Mouse (Mus musculus) T-cell, adult 2 months (primary cell): ENCODE measurements around the gene Gpr88.
"Not testable (repeated sequence)": the region's sequence is repeated elsewhere in the genome, so short reads cannot be mapped to it uniquely, and the experiment has no call there.

Source experiments
- DNase-seq: peaks from one replicate; pipeline ENCODE4 v3.0.0; 2022; ENCODE audit warnings: low spot score

Gene Gpr88

DNA sequence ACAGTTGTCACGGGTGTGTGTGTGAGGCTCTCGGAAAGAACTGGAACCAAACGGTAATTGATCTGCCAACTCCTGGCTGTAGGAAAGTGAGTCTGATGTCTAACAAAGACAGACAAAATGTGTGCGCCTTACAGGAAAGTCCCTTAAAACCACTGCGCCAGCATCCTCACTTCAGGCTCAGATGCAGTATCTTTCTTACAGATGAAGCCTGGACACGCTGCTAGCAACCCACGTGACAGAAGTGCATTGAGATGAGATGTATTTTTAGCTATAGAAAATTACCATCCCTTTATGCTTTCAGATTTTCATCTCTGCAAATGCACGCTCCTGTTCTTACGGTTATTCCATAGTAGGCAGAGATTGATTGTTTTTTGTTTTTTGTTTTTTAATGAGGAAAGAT is 10.6 kb downstream of the Gpr88 start:
- no peak for DNase-seq

DNA sequence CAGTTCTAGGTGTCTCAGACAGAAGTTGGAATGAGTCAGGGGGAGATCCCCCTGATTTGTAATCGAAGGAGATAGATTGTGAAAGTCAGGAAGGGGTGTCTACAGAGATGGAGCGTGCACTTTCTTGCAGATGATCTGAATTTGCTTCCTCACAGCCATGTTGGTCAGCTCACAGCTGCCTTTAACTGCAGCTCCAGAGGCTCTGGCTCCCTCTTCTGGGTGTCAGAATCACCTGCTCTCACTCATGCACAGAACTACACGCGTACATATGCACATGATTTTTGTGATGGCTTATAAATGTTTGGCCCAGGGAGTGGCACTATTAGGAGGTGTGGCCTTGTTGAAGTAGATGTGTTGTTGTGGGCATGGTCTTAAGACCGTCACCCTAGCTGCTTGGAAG is 15.8 kb downstream of the Gpr88 start:
- no peak for DNase-seq

DNA sequence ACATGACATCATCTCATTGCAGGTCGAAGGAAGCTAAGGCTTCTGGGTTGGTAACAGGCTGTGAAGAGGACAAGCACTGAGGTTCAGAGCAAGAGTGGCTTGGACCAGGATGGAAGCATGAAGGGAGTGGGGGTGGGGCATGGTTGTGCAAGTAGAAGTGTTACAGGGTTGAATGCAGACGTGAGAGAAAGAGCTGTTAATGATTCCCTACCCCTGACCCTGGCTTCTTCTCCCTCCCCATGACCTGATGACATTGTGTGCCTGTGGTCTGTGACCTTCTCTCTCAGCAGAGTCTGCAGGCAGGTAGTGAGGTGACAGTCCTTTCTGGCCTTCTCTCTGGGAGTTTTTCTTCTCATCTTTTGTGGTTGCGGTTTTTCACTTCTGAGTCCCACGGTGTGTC is 16.4 kb downstream of the Gpr88 start:
- DNase-seq = no peak

DNA sequence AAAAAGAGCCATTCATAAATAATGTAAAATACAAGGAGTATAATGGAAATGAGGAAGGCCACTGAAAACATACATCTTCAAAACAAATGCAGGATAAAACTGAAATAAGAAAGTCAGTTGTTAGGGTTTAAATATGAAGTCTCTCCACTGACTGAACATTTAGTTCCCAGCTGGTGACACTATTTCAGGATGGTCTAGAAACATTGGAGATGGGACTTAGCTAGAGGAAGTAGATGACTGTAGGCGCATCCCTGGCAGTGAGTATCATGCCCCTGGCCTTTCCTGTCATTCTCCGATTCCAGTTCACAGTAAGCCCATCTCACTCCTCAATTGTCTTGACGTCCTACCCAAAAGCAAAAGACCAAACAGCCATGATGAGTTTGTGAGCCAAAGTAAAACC is 19.8 kb downstream of the Gpr88 start:
- no peak for DNase-seq

DNA sequence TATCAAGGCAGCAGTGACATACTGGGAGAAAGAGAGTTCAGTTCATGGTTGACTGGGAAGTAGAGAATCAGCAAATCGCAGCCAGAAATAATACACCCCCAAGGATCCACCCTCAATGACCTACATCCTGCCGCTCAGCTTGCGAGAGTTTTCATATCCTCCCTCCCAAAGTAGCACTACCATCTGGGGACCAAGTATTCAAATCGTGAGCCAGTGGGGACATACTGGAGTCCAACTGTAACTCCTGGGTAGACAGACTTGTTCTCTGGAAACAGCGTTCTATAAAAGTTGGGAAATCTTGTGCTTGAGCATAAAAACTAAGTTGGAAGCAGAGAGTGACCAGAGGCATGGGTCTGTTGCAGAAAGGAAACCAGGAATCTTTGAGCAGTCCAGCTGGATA is 20.5 kb downstream of the Gpr88 start:
- no peak for DNase-seq

DNA sequence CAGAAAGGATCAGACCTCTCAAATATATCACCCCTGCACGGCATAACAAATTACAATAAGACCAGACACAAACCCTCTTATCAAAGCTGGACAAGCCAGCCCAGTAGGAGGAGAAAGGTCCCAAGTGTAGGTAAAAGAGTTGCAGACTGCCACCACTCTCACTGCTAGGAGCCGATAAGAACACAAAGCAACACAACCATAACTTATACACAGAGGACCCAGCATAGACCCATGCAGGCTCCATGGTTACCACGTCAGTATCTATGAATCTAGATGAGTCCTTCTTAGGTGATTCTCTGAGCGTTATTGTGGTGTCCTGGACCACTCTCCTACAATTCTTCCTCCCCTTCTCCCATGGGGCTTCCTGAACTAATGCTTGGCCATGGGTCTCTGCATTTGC is 24.0 kb downstream of the Gpr88 start:
- DNase-seq = no peak

DNA sequence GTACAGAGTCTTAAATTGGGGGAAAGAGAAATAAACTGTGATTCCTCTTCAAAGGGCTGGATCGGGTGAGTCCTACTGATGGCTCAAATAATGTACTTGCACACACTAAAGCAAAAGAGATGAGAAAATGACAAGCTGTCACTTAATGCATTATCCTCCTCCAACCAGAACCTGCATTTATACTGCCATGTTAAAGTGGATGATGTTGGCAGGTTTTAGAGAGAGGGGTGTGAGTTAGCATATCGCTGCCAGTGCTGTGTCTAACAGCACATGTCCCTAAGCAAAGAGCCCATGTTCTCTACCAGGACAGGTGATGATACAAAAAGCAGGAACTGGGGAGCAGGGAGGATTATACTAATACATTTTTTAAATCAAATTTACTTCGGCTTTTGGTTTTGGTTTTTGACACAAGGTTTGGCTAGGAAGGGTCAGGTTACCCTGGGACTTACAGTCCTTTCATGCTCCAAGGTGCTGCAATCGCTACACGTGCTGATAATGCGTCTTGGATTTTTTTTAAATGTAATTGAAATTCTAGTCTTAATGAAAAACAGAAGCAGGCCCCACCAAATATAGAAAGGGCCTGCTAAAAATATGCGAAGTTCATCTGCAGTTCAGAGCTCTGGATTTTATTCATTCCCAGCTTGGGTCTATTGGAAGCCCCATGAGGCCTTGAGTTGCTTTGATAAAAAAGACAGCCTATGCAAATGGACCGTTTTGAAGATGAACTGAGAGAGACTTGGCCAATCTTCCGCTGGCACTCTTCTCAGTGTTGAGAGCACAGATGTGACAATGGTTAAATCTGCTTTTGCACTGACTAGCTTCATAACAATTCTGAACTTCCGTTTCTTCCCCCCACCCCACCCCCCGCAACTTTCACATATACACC is 24.7 kb downstream of the Gpr88 start:
- no peak for DNase-seq

DNA sequence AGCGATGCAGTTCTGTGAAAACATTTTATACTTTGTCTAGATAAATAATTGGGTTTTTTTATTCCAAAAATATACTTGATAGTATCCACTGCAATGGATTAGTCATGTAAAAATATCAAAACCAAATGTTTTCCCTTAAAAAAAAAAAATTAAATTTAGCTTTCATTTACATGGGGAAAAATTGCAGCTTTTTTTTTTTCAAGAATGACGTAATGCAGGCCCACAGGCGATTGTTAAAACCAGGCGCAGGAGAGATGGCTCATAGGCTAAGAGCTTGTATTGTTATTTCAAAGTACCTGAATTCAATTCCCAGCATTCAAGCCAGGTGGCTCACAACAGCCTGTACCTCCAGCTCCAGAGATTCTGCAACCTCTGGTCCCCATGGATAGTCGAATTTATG is 25.9 kb downstream of the Gpr88 start:
- DNase-seq = no peak

DNA sequence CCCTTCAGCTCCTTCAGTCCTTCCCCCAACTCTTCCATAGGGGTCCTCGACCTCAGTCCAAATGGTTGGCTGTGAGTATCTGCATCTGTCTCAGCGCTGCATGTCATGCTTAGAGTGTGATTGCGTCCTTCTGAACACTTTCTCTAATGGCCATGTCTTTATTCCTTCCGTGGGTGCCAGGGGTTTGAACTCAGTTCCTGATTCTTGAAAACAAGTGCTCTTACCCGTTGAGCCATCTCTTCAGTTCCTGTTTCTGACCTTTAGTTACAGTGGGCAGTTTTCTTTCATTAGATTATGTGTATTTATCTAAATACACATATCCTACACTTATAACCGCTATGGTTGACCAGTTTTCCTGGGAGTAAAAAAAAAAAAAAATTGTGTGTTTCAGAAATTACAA is 26.4 kb downstream of the Gpr88 start:
- DNase-seq = no peak

DNA sequence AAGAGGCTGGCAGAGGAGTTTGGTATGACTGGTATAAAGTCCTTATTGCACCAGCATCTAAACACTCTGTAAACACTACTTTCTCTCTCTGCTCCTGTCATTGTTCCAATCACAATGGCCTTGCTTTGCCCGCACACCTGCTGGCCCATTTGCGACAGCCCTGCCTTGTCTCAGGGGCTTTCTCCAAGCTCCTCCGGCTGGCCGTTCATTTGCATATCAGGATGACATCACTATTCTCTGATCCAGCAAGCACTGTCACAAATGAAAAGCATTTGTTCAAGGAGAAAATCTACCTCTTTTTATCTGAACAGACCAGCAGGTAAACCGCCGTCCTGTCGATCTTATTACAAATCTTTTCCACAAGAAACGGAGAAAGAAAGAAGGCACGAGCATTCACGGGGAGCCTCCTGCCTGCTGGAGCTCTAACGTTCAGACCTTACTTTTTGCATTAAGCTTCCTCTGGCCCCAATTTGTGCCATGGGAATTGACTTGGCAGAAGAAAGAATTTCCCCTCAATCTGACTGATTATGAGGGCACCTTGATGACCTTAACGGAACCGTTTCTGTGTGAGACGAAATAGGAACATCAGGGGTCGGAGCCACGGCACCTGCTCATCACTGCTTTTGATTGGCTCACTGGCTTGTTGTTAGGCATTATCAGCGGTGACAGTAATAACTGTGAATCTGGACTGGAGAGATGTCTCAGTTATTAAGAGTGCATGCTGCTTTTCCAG is 30.6 kb downstream of the Gpr88 start:
- DNase-seq = no peak

DNA sequence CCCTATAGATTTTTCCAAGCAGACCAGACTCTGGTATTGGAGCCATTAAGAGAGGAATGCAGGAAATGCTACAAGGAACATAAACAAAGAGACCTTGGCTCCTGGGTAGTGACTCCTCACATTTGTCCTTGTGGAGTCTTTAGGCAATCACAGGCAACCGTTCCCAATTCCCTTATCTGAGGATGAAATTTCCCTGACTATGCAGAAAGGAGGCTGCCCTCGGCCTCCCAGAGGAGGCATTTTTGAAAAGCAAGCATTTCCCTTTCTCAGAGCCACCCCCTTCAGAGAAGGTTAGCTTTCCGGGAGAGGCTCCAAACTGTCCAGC is 31.7 kb downstream of the Gpr88 start:
- DNase-seq = no peak

DNA sequence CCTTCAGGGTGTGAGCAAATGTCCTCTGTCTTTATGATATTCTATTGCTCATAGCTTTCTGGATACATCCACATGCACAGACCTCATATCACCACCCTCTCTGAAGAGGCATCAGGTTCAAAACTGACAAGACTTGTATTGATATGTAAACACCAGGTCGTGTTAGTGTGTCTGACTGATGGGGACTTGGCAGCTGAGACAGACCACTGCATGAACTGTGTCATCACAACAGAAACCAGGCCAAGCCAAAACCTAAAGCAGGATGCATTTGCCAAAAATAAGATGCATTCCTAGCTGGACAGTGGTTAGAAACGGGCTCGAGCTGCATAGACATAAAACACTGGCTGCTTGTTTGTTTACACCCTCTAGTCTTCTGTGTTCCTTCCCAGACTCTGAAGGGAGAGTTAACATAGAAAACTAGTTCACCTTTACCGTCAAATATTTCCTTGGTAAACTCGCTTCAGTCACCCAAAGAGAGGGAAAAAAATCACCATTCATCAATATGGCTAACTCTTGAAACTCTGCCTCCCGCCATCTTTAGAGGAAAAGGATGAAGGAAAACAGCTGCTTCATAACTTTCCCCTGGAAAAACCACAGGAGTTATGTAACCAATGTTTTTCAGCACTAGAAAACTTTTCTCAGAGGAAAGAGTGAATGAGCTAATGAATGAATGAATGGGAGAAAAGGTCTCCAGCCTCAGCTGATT is 32.2 kb downstream of the Gpr88 start:
- no peak for DNase-seq

DNA sequence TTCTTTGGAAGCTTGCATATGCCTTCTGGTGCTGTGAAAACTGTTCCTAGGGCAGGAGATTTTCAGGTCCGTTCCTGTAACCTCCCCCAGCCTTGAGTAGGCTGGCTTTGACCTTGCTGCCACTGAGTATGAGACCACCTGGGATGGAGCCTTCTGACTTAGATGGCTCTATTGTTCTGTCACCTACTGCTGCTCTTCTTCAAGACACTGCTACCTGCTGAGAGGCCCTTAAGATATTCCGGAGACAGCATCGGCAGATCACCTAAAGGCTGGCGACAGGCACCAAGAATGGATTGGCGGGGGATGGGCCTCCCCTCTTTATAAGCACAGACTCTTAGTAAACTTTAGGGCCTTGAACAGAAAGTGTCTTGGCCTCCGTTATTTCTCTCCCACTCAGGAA is 35.9 kb downstream of the Gpr88 start:
- DNase-seq = not testable (repeated sequence)

DNA sequence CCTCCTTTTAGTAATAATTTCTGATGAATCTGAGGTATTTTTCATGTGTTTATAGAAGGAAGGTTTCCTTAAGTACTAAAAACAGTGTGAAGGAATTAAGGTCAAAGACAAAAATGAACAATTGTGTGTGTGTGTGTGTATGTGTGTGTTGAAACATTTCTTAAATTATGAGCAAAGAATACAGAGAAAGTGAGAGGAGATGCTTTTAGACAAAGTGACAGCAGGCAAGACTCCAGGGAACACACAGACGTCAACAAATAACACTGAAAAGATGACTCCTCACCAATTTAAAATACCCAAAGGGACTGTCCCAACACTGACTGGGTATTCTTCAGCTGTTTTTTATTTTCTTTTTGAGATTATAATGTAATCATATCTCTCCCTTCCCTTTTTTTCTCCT is 37.0 kb downstream of the Gpr88 start:
- no peak for DNase-seq

DNA sequence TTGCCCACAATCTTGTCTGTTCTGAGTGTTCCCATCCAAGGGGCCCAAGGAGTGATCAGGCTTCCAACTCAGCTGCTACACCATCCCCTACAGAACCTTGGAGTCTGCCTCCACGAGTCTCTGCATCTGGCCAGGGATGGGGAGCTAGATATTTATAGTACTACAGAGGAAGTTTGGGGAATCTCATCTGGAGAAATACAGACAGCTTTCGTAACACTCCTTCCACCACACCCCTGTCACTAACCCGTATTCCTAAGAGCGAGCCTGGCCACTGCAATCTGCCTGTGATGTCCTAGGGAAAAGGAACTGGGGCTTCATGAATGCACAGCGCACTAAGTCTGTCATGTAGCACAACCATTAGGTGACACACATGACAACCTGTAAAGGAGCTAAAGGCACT is 41.7 kb downstream of the Gpr88 start:
- DNase-seq = no peak

DNA sequence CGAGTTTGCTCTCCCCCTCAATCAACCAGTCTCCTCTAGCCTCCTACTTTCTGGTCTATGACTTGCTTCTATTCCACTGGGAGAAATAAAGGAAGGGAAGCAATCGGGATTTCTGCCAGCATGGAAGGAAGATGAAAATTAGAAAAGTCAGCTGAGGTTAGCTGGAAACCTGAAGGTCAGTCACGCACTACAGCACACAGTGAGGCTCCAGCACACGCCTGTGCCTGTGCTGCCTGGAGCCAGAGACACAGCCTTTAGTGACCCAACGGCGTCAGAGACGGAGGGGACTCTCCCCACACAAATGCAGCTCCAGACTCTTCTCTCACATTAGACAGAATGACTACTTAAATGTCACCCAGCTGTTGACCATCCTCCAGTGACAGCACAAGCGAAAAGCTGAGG is 42.6 kb downstream of the Gpr88 start:
- DNase-seq = no peak

DNA sequence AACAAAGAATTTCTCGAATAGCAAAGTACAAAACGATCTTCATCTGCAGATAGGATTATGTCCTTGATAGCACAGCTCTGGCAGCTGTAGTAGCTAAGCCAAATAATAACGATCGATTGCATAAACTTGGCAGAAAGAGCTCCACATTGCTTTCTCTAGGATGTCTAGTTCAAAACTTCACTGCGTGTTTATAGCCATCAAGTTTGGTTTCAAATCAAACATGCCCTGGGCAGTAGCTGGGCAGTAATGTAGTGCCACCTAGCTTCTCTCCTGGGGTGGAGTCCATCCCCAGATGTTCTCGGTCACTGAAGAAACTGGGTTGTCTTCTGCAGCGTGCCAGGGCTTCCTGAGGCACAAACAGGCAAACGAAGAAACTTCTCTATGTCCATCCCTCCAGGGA is 44.1 kb downstream of the Gpr88 start:
- DNase-seq = no peak

DNA sequence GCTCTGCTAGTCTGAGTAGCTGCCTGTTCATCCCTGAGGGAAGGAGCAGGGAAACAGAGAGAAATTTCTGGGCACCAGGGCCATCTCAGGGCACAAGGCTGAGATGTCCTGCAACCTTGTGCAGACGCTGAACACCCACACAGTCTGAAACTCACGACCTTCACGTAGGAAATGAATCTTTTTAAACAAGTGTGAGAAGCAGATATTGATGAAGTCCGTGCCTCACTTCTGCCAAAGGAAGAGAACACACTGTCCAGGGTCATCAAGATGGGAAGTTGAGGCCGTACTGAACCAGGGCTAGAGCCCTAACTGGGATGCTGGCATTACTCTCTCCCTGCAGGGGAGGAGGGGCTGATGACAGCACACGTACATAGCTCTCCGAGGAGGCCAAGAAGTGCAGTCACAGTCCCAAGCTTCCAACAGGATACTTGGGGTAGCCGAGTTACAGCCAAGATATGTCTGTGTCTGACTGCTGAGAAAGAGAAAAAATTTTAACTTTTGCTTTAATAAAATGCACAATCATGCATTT is 46.9 kb downstream of the Gpr88 start:
- no peak for DNase-seq

DNA sequence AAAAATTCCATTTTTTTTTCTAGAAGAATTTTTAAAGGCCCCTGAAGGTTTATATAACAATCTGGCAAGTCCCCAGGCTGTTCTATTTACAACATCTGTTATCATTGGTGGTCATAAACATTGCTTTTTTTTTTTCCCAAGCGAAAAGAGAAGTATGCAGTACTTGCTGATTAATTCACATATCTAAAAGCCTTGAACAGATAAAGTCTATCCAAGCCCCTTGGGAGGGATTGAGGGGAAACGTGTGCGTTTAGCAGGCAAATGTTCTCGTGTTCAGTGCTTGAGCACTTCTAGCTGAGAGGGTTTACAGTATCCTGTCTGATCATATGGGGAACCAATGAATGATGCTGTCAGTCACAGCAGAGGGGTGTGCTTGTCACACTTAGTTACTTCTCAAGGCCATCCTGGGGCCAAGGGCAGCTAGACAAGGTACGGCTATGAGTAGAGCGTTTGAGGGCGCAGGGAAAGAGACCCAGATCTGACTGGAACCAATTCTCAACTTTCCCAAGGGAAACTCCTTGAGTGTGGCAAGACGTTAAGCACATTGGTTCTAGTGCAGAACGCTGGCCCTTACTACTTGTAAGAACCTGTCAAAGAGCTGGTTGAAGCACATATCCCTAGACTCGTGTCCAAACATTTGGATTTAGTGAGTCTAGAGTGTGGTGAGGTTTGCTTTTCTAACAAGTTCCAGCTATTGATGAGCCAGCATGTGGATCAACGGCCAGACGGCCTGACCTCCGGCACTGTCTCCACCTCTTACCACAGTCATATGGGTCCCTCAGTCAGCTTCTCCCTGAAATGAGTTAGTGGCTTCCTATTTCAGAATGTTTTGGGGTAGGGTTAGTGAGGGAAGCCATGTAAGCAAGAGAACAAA is 47.7 kb downstream of the Gpr88 start:
- no peak for DNase-seq

DNA sequence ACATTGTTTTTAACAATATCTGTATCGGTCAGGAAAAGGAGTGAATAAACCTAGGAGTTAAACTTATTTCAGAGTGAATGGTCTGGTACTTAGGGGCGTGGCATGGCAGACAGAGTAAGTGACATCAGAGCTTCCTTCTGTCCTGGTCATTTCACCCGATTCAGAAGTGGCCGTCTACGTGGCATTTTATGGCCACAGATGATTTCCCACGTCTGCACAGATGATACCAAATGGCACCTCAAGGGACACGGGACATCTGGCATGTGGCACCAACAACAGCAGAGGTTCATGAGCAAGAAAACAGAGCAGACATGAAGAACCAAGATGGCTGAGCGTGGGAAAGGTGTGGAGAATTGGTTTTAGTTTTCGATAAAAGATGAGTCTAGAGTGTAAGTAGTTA is 48.7 kb downstream of the Gpr88 start:
- DNase-seq = no peak

DNA sequence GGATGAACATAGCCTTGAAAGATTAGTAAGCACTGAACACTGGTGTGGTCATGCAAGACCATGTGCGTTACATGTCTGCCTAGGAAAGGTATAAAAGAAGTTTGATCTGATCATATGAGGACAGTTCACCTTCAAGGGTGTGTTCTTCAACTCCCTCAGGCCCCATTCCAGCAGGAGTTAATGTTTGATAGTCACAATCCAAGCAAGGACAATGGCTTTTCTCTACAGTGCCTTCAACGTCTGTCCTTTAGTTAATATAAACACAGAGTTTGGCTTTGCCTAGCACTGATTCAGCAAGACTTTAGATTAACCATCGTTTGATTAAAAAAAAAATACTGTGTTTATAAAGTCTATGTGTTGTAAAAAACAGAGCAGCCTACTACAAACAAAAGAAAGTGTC is 49.4 kb downstream of the Gpr88 start:
- DNase-seq = no peak

DNA sequence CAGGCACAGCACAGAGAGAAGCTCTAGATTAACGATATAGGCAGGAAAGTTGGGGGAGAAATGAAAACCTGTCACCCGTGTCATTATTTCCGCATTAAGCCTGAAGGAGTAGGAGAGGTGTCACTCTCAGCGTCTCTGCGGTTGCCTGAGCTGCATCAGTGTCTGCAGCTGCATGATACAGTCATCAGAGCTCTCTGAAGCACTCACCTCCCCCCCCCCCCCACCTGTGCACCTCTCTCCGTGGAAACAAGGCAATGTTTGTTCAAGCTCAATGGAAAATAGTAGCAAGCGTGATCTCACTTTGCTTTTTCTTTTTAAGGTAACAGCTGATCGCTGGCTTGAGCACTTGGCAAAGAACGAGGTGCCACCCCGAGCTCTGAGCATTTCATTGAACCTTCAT is 53.2 kb downstream of the Gpr88 start:
- DNase-seq = no peak
